Mouse (Mus musculus) heart, embryonic 10.5 days (tissue): ENCODE results near the gene Prmt8. TPM values are rescaled to one million over a fixed set of nuclear protein-coding genes. Genes with fewer than 3 reads are reported as not detected.
A peak's percentile ranks its signal among the peaks of the same experiment; 100 is the strongest.

Experiments used
- DNase-seq: peaks from one replicate; pipeline ENCODE4 v3.0.0-alpha.2; 2017; ENCODE audit warnings: low spot score
- H3K27ac ChIP-seq: fragments of 300-500 bp; sonication (generic); 2 replicates; pipeline ENCODE4 v1.5.1; 2016; ENCODE audit warnings: mild to moderate bottlenecking
- H3K27me3 ChIP-seq: fragments of 300-500 bp; sonication (generic); 2 replicates; pipeline ENCODE4 v1.6.1; 2016; ENCODE audit warnings: mild to moderate bottlenecking; ENCODE audit not compliant: poor library complexity, insufficient read depth, severe bottlenecking
- H3K36me3 ChIP-seq: fragments of 300-500 bp; sonication (generic); 2 replicates; pipeline ENCODE4 v1.6.1; 2016; ENCODE audit warnings: mild to moderate bottlenecking, moderate library complexity
- H3K4me1 ChIP-seq: fragments of 300-500 bp; sonication (generic); 2 replicates; pipeline ENCODE4 v1.6.1; 2016; ENCODE audit warnings: mild to moderate bottlenecking
- H3K4me3 ChIP-seq: fragments of 300-500 bp; sonication (generic); 2 replicates; pipeline ENCODE4 v1.5.1; 2016; ENCODE audit warnings: mild to moderate bottlenecking, moderate library complexity
- H3K9me3 ChIP-seq: fragments of 300-500 bp; sonication (generic); 2 replicates; pipeline ENCODE4 v1.6.1; 2016; ENCODE audit warnings: mild to moderate bottlenecking, moderate library complexity
- WGBS: fragments of 180-500 bp; shearing (Covaris S2); methylation state at CpG from one replicate; pipeline ENCODE4 v1.1.7; 2016; 5-methylcytosine and 5-hydroxymethylcytosine counted together
- polyA plus RNA-seq: library from polyadenylated mRNA; unstranded; fragments of >200 nt; fragmentation: Nextera tagmentation; extraction: Ambion mirVana; gene quantifications from 2 replicates; pipeline ENCODE4 v1.2.1, GENCODE M21; 2016

Prmt8 gene
- polyA plus RNA-seq, 1 experiment from 2014 or later: 2.0 TPM

DNA sequence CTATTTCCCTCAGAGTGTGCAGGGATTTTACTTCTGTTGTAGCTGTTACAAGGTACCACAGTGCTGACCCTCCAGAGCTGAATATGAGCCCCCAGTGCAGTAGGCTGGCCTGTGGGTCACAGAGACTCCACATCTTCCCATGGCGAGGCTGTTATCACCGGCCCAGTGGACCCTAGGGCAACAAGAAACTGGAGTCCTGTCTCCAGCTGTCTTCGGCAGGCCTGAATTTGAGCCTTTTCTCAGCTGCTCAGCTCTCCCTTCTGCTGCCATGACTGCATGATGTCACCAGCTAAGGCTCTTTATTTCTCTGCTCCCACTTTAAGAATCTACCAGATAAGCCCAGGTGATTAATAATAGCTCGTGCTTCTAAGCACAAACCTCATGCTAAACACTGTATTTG lies 11.0 kb downstream of the Prmt8 start:
- DNase-seq: no peak
- WGBS: 40% methylated on average over 4 of the region's 4 CpGs
- Histone ChIP-seq H3K9me3 (no peaks in the 10 kb centered on the region), H3K4me1 (peaks cover 41% of the 10 kb centered on the region), H3K27ac (no peak overlapping the region), H3K36me3 (no peaks in the 10 kb centered on the region), H3K4me3 (no peak overlapping the region), H3K27me3 (no peaks in the 10 kb centered on the region)

DNA sequence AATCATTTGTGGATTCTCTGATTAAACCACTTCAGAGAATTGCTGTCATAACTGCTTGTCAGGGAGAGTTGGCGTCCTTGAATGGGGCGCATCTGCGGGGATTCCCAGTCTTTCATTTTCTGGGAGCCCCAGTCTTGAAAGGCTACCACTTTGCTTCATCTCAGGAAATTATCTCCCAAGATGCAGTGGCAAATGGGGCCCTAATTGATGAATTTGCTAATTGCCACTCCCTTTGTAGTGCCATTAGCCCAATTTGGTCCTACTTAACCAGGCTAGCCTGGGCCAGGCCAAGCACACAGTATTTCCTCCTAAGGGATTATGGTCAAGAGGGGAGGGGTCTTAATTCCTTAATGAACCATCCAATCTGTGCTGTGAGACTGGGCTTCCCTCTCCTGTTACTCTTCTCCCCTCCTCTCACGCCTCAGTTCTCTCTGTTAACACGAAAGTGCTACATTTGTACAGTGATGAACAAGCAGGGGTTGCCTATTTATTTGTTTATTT lies 11.6 kb downstream of the Prmt8 start:
- Histone ChIP-seq H3K36me3 (no peaks in the 10 kb centered on the region), H3K9me3 (no peaks in the 10 kb centered on the region), H3K4me3 (no peak overlapping the region), H3K27me3 (no peaks in the 10 kb centered on the region), H3K27ac (no peak overlapping the region), H3K4me1 (peaks cover 46% of the 10 kb centered on the region)
- WGBS: 79% methylated on average over 5 of the region's 5 CpGs
- no peak for DNase-seq

- no peak for DNase-seq
- 39% methylated on average over 12 of the region's 12 CpGs for WGBS
- peaks cover 54% of the 10 kb centered on the region for H3K4me1 ChIP-seq
- no peak overlapping the region for H3K4me3 ChIP-seq
- no peak overlapping the region for H3K27ac ChIP-seq
- no peaks in the 10 kb centered on the region for H3K27me3 ChIP-seq
- no peaks in the 10 kb centered on the region for H3K9me3 ChIP-seq
- H3K36me3 ChIP-seq: no peaks in the 10 kb centered on the region
Measured at GRCm38 (mm10) chr6:127756856-127757255, 12.4 kb downstream of the Prmt8 start.

- H3K4me1 ChIP-seq: peaks cover 40% of the 10 kb centered on the region
- H3K9me3 ChIP-seq: no peaks in the 10 kb centered on the region
- H3K27me3 ChIP-seq: peaks cover 9% of the 10 kb centered on the region; the same call in 1 of the 2 replicates
- peak overlapping the region; percentile 25; the same call in 1 of the 2 replicates for H3K27ac ChIP-seq
- H3K4me3 ChIP-seq: no peak overlapping the region
- DNase-seq: no peak
- 59% methylated on average over 6 of the region's 6 CpGs for WGBS
- H3K36me3 ChIP-seq: no peaks in the 10 kb centered on the region
Measured at GRCm38 (mm10) chr6:127753228-127753627, 16.0 kb downstream of the Prmt8 start.

DNA sequence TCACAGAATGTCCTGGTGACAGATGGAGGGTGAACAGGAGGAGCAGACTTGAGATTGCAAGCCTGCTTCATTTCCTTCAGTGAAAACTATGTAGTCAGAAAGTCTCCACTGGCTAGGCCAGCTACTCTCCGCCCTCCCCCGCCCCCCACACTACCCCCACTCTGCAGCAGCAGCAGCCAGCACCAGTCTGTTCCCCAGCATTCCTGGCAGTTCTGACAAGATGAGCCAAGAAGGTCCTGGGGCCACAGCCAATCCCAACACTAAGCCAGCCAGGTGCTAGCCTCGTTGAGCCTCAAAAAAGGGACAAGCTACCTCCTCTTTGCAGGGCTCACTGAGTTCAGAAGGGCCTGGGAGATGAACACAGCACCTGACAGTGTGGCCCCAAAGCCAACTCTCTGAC lies 16.6 kb downstream of the Prmt8 start:
- WGBS: 16% methylated on average over 3 of the region's 3 CpGs
- peaks cover 9% of the 10 kb centered on the region; the same call in 1 of the 2 replicates for H3K27me3 ChIP-seq
- H3K27ac ChIP-seq: peak overlapping the region; percentile 25
- peaks cover 34% of the 10 kb centered on the region for H3K4me1 ChIP-seq
- no peak for DNase-seq
- H3K36me3 ChIP-seq: no peaks in the 10 kb centered on the region
- H3K9me3 ChIP-seq: no peaks in the 10 kb centered on the region
- H3K4me3 ChIP-seq: no peak overlapping the region

- Histone ChIP-seq H3K27me3 (peaks cover 9% of the 10 kb centered on the region; the same call in 1 of the 2 replicates), H3K9me3 (no peaks in the 10 kb centered on the region), H3K4me3 (no peak overlapping the region), H3K36me3 (no peaks in the 10 kb centered on the region), H3K4me1 (peaks cover 29% of the 10 kb centered on the region), H3K27ac (no peak overlapping the region)
- DNase-seq: no peak
- 88% methylated on average over 9 of the region's 9 CpGs for WGBS
Measured at GRCm38 (mm10) chr6:127751499-127751898, 17.8 kb downstream of the Prmt8 start.

DNA sequence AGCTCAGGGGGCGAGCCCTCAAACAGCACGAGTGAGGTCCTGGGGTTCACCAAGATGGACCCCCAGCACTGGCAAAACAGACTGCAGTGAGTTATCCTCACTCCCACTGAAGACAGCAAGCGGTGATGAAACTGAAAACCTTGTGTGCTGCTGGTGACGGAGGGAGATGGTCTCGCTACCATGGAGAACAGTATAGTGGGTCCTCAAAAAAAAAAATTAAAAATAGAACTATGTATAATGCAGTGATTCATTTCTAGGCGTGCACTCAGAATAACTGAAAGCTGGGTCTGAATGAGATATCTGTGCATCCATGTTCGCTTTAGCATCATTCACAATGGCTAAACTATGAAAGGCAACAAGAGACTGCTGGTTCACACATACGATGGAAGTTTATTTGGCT lies 20.5 kb downstream of the Prmt8 start:
- Histone ChIP-seq H3K27me3 (peaks cover 9% of the 10 kb centered on the region; the same call in 1 of the 2 replicates), H3K27ac (no peak overlapping the region), H3K4me1 (peaks cover 18% of the 10 kb centered on the region), H3K36me3 (no peaks in the 10 kb centered on the region), H3K4me3 (no peak overlapping the region), H3K9me3 (no peaks in the 10 kb centered on the region)
- 83% methylated on average over 8 of the region's 8 CpGs for WGBS
- no peak for DNase-seq

- 92% methylated on average over 12 of the region's 12 CpGs for WGBS
- Histone ChIP-seq H3K27ac (no peak overlapping the region), H3K36me3 (no peaks in the 10 kb centered on the region), H3K4me1 (peaks cover 3% of the 10 kb centered on the region; the same call in 1 of the 2 replicates), H3K27me3 (peaks cover 28% of the 10 kb centered on the region; the same call in 1 of the 2 replicates), H3K9me3 (no peaks in the 10 kb centered on the region), H3K4me3 (no peak overlapping the region)
- DNase-seq: no peak
Measured at GRCm38 (mm10) chr6:127742290-127742689, 27.0 kb downstream of the Prmt8 start.

GRCm38 (mm10) chr6:127741162-127741561 lies 28.1 kb downstream of the Prmt8 start:
- DNase-seq: no peak
- Histone ChIP-seq H3K27me3 (peaks cover 28% of the 10 kb centered on the region; the same call in 1 of the 2 replicates), H3K4me3 (no peak overlapping the region), H3K36me3 (no peaks in the 10 kb centered on the region), H3K4me1 (peaks cover 8% of the 10 kb centered on the region), H3K27ac (no peak overlapping the region), H3K9me3 (no peaks in the 10 kb centered on the region)
- WGBS: 81% methylated on average over 6 of the region's 6 CpGs

DNA sequence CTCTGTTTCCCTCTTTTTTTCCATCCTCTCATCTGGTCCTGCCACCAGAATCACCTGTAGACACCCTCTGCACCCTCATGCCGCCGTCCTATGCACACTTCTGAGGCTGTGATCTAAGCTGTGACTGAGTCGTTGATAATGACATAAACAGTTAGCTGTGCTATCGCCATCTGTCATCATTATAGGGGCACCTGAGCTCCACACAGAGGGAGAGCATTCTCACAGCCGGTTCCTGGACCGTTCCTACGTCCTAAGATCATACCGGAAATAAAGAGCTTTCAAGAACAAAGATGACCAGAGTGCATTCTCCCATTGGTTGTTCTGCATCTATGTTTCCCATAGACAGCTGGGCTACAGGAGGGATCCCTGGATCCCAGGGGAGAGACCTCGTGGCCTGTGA lies 28.6 kb downstream of the Prmt8 start:
- WGBS: 74% methylated on average over 9 of the region's 9 CpGs
- peaks cover 28% of the 10 kb centered on the region; the same call in 1 of the 2 replicates for H3K27me3 ChIP-seq
- H3K4me3 ChIP-seq: no peak overlapping the region
- no peak overlapping the region for H3K27ac ChIP-seq
- DNase-seq: no peak
- H3K36me3 ChIP-seq: no peaks in the 10 kb centered on the region
- no peaks in the 10 kb centered on the region for H3K9me3 ChIP-seq
- peaks cover 12% of the 10 kb centered on the region for H3K4me1 ChIP-seq

GRCm38 (mm10) chr6:127739921-127740320 lies 29.4 kb downstream of the Prmt8 start:
- DNase-seq: no peak
- H3K9me3 ChIP-seq: no peaks in the 10 kb centered on the region
- H3K4me1 ChIP-seq: peaks cover 20% of the 10 kb centered on the region
- no peak overlapping the region for H3K27ac ChIP-seq
- H3K36me3 ChIP-seq: no peaks in the 10 kb centered on the region
- H3K27me3 ChIP-seq: peaks cover 28% of the 10 kb centered on the region; the same call in 1 of the 2 replicates
- 74% methylated on average over 5 of the region's 5 CpGs for WGBS
- H3K4me3 ChIP-seq: no peak overlapping the region

DNA sequence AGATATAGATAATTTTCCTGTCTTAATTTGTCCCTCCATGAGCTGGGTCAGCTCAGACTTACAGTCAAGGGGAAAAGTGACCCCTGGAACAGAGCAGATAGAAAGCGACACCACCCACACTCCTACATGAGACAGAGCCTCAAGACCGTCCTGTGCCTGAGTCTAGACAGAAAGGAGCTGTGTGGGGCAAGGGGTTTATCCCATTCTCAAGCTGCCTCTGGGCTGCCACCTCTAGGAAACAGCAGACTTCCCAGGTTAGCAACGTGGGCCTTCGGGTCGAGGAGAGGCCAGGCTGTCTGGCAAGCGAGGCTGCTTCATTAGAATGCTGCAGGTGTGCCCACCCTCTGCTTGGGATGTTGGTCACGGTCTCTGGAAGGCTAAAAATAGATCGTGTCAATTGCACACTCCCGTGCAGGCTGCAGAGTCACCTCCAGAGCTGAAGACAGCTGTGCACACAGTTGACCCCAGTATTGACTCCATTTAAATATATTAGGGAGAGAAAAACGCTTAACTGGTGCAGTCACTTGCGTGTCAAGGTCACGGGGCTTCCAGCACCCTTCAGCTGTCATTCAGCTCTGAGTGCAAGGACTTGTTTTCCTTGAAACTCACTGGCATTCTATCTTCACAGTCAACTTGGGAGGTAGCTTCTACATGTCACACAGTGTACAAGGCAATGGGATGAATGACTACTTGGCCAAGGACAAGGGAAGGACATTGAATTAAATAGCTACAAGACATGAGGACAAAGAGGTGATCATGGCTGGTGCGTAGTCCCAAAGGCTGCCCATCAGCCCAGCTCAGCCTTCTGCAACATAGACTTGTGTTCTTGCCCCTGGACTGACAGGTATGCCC lies 33.9 kb downstream of the Prmt8 start:
- H3K4me3 ChIP-seq: no peak overlapping the region
- H3K27ac ChIP-seq: peak overlapping the region; percentile 64; the same call in 1 of the 2 replicates
- no peak for DNase-seq
- peaks cover 21% of the 10 kb centered on the region for H3K4me1 ChIP-seq
- H3K36me3 ChIP-seq: no peaks in the 10 kb centered on the region
- 53% methylated on average over 13 of the region's 13 CpGs for WGBS
- no peaks in the 10 kb centered on the region for H3K9me3 ChIP-seq
- H3K27me3 ChIP-seq: peaks cover 8% of the 10 kb centered on the region; the same call in 1 of the 2 replicates

DNA sequence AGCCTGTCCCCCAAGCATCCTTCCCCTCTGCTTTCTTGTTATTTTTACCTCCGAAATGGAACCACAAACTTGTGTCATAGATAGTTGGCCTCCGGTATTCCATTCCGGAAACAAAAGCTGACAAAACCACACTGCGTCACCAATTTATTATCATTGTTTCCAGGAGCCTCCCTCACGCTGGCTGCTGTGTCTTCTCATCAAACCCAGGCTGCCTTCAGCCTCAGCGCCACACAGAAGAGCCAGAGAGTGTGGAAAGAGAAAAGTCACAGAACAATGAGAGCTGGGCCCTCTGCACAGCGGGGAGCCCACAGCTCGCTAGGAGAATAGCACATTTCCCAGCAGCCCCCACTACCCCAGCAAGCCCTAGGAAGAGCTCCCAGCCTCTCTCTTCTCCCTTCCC lies 46.1 kb downstream of the Prmt8 start:
- 50% methylated on average over 8 of the region's 8 CpGs for WGBS
- H3K27me3 ChIP-seq: no peaks in the 10 kb centered on the region
- DNase-seq: no peak

More for the DNA sequence above, 46.1 kb downstream of the Prmt8 start:
- Histone ChIP-seq H3K4me1 (peaks cover 3% of the 10 kb centered on the region; the same call in 1 of the 2 replicates), H3K4me3 (no peak overlapping the region), H3K9me3 (no peaks in the 10 kb centered on the region), H3K27ac (no peak overlapping the region), H3K36me3 (no peaks in the 10 kb centered on the region)
